Mouse (Mus musculus) CH12.LX (cell line): ENCODE measurements around the gene Gm2381.

Experiments
- CTCF ChIP-seq, 2 experiments: IDR thresholded peaks in 1 of 2; conservative IDR thresholded peaks in 1 of 2; 2 replicates each; pipeline ENCODE4 v1.5.1; 2011 to 2012; ENCODE audit warnings: low read depth in 2 of 2, low read length in 2 of 2, improper control_type of control experiment in 1 of 2, inconsistent platforms in 1 of 2, mild to moderate bottlenecking in 1 of 2, moderate library complexity in 1 of 2
- MAX ChIP-seq: IDR thresholded peaks from 2 replicates; pipeline ENCODE4 v1.6.1; 2011; ENCODE audit warnings: low read length, improper control_type of control experiment
- ZKSCAN1 ChIP-seq: IDR thresholded peaks from 2 replicates; pipeline ENCODE4 v1.6.1; 2012; ENCODE audit warnings: low read depth, inconsistent platforms, low read length, improper control_type of control experiment, borderline replicate concordance

DNA sequence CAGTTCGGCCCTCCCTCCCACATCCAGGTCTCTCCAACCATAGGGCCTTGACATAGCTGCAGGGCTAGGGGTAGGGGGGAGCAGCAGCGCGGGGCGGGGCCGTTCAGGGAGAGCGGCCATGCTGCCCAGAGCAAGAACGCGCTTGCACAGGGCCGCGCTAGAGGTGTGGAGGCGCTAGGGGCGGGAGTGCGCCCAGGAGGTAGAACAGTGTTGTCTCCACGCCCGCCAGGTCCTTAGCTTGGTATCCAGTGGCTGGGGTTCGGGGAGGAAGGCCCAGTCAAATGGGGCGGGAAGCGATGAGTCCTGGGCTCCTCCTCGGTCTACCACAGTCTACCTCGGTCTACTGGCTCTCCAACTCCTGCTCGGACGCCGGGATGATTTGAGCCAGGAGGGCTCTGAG, 11.1 kb upstream of the Gm2381 start:
- TF ChIP-seq MAX (no peak), CTCF (conservative IDR thresholded peaks at IDR 0.05 in 1 of 2, IDR thresholded peaks at IDR 0.05 in 1 of 2; ENCODE audit: low read depth in 2 of 2, low read length in 2 of 2) (no peak), ZKSCAN1 (no peak)
